Mouse (Mus musculus): ENCODE data around the gene Tuft1. TPM values are rescaled to one million over a fixed set of nuclear protein-coding genes. Genes with fewer than 3 reads are reported as not detected.
"Not testable (repeated sequence)": the region's sequence is repeated elsewhere in the genome, so short reads cannot be mapped to it uniquely, and the experiment has no call there.

The Tuft1 gene
- 3.9 and 4.5 TPM in 2 replicates for polyA plus RNA-seq (2014; fragmentation: Nextera tagmentation; extraction: Ambion mirVana)

GRCm38 (mm10) chr3:94658740-94659095, at the start of gene Tuft1:
Gene Tuft1 (minus strand): TSS chr3:94658872.
- WGBS = 0% methylated on average over 17 of the region's 33 CpGs
- H3K4me1 ChIP-seq (replicated peaks; ENCODE audit: control insufficient read depth, insufficient read depth, low read length); DNase-seq (ENCODE audit: low spot score); H3K27ac ChIP-seq (ENCODE audit: low read depth, low read length); H3K27me3 ChIP-seq (ENCODE audit: control insufficient read depth, insufficient read depth, low read length); H3K9me3 ChIP-seq (ENCODE audit: control insufficient read depth, low read length); H3K36me3 ChIP-seq (ENCODE audit: control insufficient read depth, insufficient read depth, low read length): not testable (repeated sequence)
- Histone ChIP-seq H3K4me2 (replicated peaks; ENCODE audit: low read depth, low read length) (peak within 1 kb of the TSS; percentile 45), H3K9ac (ENCODE audit: low read depth, low read length) (0 out of 2 replicates have a peak within 1 kb of the TSS, but pooled peaks have one; percentile 37), H3K4me3 (ENCODE audit: low read depth, low read length) (peak within 1 kb of the TSS; percentile 29; the same call in 1 of the 2 replicates)
- peak; percentile 93 for ATAC-seq (ENCODE audit: low FRiP score)

DNA sequence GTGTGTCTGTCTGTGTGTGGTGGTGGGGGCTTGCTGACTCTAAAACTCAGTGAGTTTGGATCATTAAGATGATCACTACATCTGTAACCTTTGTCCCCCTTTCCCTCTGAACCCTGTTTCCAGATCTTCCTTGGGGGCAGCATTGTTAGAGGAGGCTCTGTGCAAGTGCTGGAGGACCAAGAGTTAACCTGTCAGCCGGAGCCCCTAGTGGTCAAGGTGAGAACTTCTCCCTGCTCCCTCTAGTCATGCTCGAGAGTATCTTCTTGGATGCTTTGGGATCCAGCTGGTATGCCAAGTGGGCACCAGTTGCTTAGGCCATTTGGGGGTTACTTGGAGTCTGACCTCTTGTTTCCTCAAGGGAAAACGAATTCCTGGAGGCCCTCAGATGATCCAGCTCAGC, 44.7 kb upstream of the Tuft1 start:
- H3K9me3 ChIP-seq (ENCODE audit: control insufficient read depth, low read length); H3K9ac ChIP-seq (ENCODE audit: low read depth, low read length); H3K27ac ChIP-seq (ENCODE audit: low read depth, low read length); H3K4me1 ChIP-seq (replicated peaks; ENCODE audit: control insufficient read depth, insufficient read depth, low read length); H3K27me3 ChIP-seq (ENCODE audit: control insufficient read depth, insufficient read depth, low read length); ATAC-seq (ENCODE audit: low FRiP score); H3K4me3 ChIP-seq (ENCODE audit: low read depth, low read length); H3K4me2 ChIP-seq (replicated peaks; ENCODE audit: low read depth, low read length); H3K36me3 ChIP-seq (ENCODE audit: control insufficient read depth, insufficient read depth, low read length): not testable (repeated sequence)
- 27% methylated on average over 3 of the region's 3 CpGs for WGBS
- DNase-seq (ENCODE audit: low spot score) = peak; percentile 2

DNA sequence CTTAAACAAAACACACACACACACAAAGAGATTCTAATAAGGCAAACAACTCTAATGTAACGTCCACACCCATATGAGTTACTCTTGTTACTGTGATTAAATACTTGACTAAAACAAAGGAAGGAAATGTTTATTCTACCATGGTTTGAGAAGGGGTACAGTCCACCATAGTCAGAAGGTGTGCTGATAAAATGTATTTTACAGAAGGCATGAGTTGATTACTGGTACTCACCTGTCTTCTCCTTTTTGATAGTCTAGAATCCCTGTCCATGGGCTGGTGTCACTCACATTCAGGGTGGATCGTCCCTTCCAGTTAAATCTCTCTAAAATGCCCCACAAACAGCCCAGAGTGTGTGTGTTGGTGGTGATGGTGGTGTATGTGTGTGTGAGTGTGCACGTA, 44.2 kb upstream of the Tuft1 start:
- no peaks in the 10 kb centered on the region for H3K36me3 ChIP-seq (ENCODE audit: control insufficient read depth, insufficient read depth, low read length)
- H3K27me3 ChIP-seq (ENCODE audit: control insufficient read depth, insufficient read depth, low read length) = no peaks in the 10 kb centered on the region
- DNase-seq (ENCODE audit: low spot score) = no peak
- WGBS = 87% methylated on average over 3 of the region's 3 CpGs
- H3K27ac ChIP-seq (ENCODE audit: low read depth, low read length) = no peak overlapping the region
- no peaks in the 10 kb centered on the region for H3K4me1 ChIP-seq (replicated peaks; ENCODE audit: control insufficient read depth, insufficient read depth, low read length)
- no peak overlapping the region for H3K4me3 ChIP-seq (ENCODE audit: low read depth, low read length)
- no peak for ATAC-seq (ENCODE audit: low FRiP score)
- H3K4me2 ChIP-seq (replicated peaks; ENCODE audit: low read depth, low read length) = no peak overlapping the region
- H3K9ac ChIP-seq (ENCODE audit: low read depth, low read length) = no peak overlapping the region
- no peaks in the 10 kb centered on the region for H3K9me3 ChIP-seq (ENCODE audit: control insufficient read depth, low read length)

DNA sequence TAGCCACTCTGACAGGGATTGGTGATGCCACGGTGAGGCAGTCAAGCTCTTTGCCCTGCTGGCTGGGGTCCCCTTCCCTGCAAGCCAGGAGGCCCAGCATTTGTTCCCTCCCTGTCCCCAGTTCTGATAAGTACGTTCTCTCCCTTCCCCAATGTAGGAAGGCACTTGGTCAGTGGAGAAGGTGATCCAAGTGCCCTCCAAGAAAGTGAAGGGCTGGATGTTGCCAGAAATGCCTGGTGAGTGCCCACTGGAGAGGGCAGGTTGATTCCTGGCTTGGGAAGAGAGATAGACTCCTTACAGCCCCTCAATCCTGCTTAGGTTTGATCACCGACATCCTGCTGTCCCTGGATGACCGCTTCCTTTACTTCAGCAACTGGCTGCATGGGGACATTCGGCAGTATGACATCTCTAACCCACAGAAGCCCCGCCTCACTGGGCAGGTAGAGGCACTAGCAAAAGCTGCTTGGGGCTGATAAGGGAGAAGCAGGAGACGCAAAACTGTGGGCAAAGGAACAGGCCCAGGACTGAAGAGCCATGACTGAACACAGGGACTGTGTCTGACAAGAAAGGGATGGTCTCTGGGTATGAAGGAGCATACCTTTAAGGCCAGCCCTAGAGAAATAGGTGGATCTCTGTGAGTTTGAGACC, 43.6 kb upstream of the Tuft1 start:
- not testable (repeated sequence) for H3K4me1 ChIP-seq (replicated peaks; ENCODE audit: control insufficient read depth, insufficient read depth, low read length); H3K4me2 ChIP-seq (replicated peaks; ENCODE audit: low read depth, low read length); DNase-seq (ENCODE audit: low spot score); H3K9ac ChIP-seq (ENCODE audit: low read depth, low read length); ATAC-seq (ENCODE audit: low FRiP score); H3K9me3 ChIP-seq (ENCODE audit: control insufficient read depth, low read length); H3K27ac ChIP-seq (ENCODE audit: low read depth, low read length); H3K4me3 ChIP-seq (ENCODE audit: low read depth, low read length); H3K36me3 ChIP-seq (ENCODE audit: control insufficient read depth, insufficient read depth, low read length); H3K27me3 ChIP-seq (ENCODE audit: control insufficient read depth, insufficient read depth, low read length)
- whole genome bisulfite sequencing = 81% methylated on average over 5 of the region's 7 CpGs

DNA sequence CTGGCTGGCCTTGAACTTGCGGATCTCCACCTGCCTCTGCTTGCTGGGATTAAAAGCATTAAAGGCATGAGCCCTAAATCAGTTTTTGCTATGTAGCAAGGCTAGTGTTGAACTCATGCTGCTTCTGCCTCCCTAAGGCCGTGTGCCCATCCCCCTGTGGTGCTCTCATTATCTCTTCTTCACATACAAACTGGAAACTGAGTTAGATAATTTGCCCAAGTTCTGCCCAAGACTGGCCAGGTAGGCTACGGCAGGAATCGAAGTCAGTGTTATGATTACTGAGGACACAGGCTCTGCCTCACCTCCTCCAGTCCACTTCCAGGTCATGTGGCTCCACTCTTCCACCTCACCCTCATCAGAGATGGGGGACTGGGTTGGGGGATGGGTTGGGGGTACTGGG, 37.6 kb upstream of the Tuft1 start:
- H3K4me2 ChIP-seq (replicated peaks; ENCODE audit: low read depth, low read length); H3K27me3 ChIP-seq (ENCODE audit: control insufficient read depth, insufficient read depth, low read length); H3K9me3 ChIP-seq (ENCODE audit: control insufficient read depth, low read length); H3K9ac ChIP-seq (ENCODE audit: low read depth, low read length); H3K36me3 ChIP-seq (ENCODE audit: control insufficient read depth, insufficient read depth, low read length); DNase-seq (ENCODE audit: low spot score); H3K4me3 ChIP-seq (ENCODE audit: low read depth, low read length); H3K27ac ChIP-seq (ENCODE audit: low read depth, low read length); H3K4me1 ChIP-seq (replicated peaks; ENCODE audit: control insufficient read depth, insufficient read depth, low read length); ATAC-seq (ENCODE audit: low FRiP score): not testable (repeated sequence)
- 90% methylated on average over 4 of the region's 4 CpGs for WGBS

GRCm38 (mm10) chr3:94695591-94695990, 36.9 kb upstream of the Tuft1 start:
- not testable (repeated sequence) for H3K4me1 ChIP-seq (replicated peaks; ENCODE audit: control insufficient read depth, insufficient read depth, low read length); H3K4me2 ChIP-seq (replicated peaks; ENCODE audit: low read depth, low read length); H3K27me3 ChIP-seq (ENCODE audit: control insufficient read depth, insufficient read depth, low read length); H3K27ac ChIP-seq (ENCODE audit: low read depth, low read length); H3K4me3 ChIP-seq (ENCODE audit: low read depth, low read length); DNase-seq (ENCODE audit: low spot score); H3K9ac ChIP-seq (ENCODE audit: low read depth, low read length); H3K9me3 ChIP-seq (ENCODE audit: control insufficient read depth, low read length); ATAC-seq (ENCODE audit: low FRiP score); H3K36me3 ChIP-seq (ENCODE audit: control insufficient read depth, insufficient read depth, low read length)
- 88% methylated on average over 5 of the region's 6 CpGs for WGBS

- H3K9me3 ChIP-seq (ENCODE audit: control insufficient read depth, low read length); H3K4me2 ChIP-seq (replicated peaks; ENCODE audit: low read depth, low read length); H3K36me3 ChIP-seq (ENCODE audit: control insufficient read depth, insufficient read depth, low read length); H3K4me3 ChIP-seq (ENCODE audit: low read depth, low read length); H3K4me1 ChIP-seq (replicated peaks; ENCODE audit: control insufficient read depth, insufficient read depth, low read length); H3K27ac ChIP-seq (ENCODE audit: low read depth, low read length); H3K9ac ChIP-seq (ENCODE audit: low read depth, low read length); ATAC-seq (ENCODE audit: low FRiP score); H3K27me3 ChIP-seq (ENCODE audit: control insufficient read depth, insufficient read depth, low read length); DNase-seq (ENCODE audit: low spot score): not testable (repeated sequence)
- 72% methylated on average over 5 of the region's 8 CpGs for WGBS
Observed at GRCm38 (mm10) chr3:94693874-94694273, 35.2 kb upstream of the Tuft1 start.

DNA sequence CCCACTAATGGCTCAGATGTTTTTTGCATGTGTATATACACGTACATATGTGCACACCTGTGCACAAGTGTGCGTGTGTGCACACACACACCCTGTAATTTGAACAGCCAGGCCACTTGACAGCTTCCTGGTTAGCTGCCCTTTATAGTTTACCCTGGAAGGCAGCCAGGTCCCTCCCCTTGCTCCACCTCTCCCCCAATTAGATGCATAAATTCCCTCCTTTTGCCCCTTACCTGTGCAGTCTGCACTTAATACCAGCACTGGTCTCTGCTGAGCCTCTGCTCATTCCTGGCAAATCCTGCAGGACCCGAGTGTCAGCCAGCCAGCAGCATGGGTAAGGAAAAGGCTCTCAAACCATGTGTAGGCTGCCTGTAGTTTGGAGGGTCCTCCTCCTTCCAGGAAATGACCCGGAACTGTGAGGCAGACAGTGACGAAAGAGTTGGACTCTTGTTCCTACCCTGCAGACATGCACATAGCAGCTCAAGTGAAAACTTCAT, 34.7 kb upstream of the Tuft1 start, which contains the start of gene Selenbp2:
TSS of gene Selenbp2 (plus strand) at position 228 of the 497 bp plus-strand sequence.
- ATAC-seq (ENCODE audit: low FRiP score) = no peak
- Histone ChIP-seq H3K9me3 (ENCODE audit: control insufficient read depth, low read length) (no peaks in the 10 kb centered on the region), H3K4me2 (replicated peaks; ENCODE audit: low read depth, low read length) (no peak within 1 kb of the TSS), H3K4me1 (replicated peaks; ENCODE audit: control insufficient read depth, insufficient read depth, low read length) (no peaks in the 10 kb centered on the region), H3K27me3 (ENCODE audit: control insufficient read depth, insufficient read depth, low read length) (no peaks in the 10 kb centered on the region), H3K27ac (ENCODE audit: low read depth, low read length) (no peak within 1 kb of the TSS), H3K4me3 (ENCODE audit: low read depth, low read length) (no peak within 1 kb of the TSS), H3K9ac (ENCODE audit: low read depth, low read length) (no peak within 1 kb of the TSS), H3K36me3 (ENCODE audit: control insufficient read depth, insufficient read depth, low read length) (no peaks in the 10 kb centered on the region)
- 75% methylated on average over 5 of the region's 5 CpGs for WGBS
- DNase-seq (ENCODE audit: low spot score) = no peak

GRCm38 (mm10) chr3:94691694-94692093, 33.0 kb upstream of the Tuft1 start:
- not testable (repeated sequence) for DNase-seq (ENCODE audit: low spot score); H3K36me3 ChIP-seq (ENCODE audit: control insufficient read depth, insufficient read depth, low read length); H3K9me3 ChIP-seq (ENCODE audit: control insufficient read depth, low read length); H3K4me2 ChIP-seq (replicated peaks; ENCODE audit: low read depth, low read length); H3K4me1 ChIP-seq (replicated peaks; ENCODE audit: control insufficient read depth, insufficient read depth, low read length); H3K27me3 ChIP-seq (ENCODE audit: control insufficient read depth, insufficient read depth, low read length); ATAC-seq (ENCODE audit: low FRiP score); H3K27ac ChIP-seq (ENCODE audit: low read depth, low read length); H3K4me3 ChIP-seq (ENCODE audit: low read depth, low read length); H3K9ac ChIP-seq (ENCODE audit: low read depth, low read length)
- 87% methylated on average over 4 of the region's 4 CpGs for WGBS

Data from hindbrain, embryonic 11.5 days (tissue).